Comparison of ENCODE assay signal across 14 mouse cellular contexts in the genomic region with DNA sequence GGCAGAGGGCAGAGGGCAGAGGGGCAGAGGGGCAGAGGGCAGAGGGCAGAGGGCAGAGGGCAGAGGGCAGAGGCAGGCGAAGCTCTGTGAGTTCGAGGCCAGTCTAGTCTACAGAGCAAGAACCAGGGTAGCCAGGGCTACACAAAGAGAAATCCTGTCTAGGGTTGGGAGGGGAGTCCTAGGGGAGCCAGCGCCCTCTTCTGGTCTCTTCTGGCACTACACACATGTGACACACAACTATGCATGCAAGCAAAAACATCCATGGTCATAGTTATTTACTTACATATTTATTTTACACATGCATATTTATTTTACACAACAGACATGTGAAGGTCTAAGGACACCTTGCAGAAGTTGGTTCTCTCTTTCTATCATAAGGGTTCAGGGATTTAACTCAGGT. TPM values are rescaled to one million over a fixed set of nuclear protein-coding genes. Genes with fewer than 3 reads are reported as not detected.
DNase-seq lines count a peak whose midpoint lies in the region; ATAC-seq and TF ChIP-seq lines count a peak whose summit lies in the region.
"Had no signal": no experiment of that assay in that cellular context is flagged by ENCODE, and none has a peak within 500 bp of the region (broad histone marks: within the 10 kb centered on the region; RNA-seq: fewer than 3 reads in every experiment).

No protein-coding gene starts in this region.

- 92% methylated on average over 3 of the region's 3 CpGs for WGBS in forebrain, postnatal 0 days
- 88% methylated on average over 3 of the region's 3 CpGs for WGBS in forebrain, embryonic 14.5 days
- WGBS in thymus, adult 2 months = 98% methylated on average over 3 of the region's 3 CpGs
- 87% methylated on average over 3 of the region's 3 CpGs for WGBS in stomach, postnatal 0 days

- ATAC-seq in forebrain, postnatal 0 days = no peak
- ATAC-seq in forebrain, embryonic 14.5 days = no peak
- no peak for ATAC-seq in stomach, postnatal 0 days (ENCODE audit: low FRiP score, low TSS enrichment)

- H3K36me3 ChIP-seq in forebrain, postnatal 0 days (ENCODE audit: insufficient read depth) = no peaks in the 10 kb centered on the region
- H3K36me3 ChIP-seq in forebrain, embryonic 14.5 days (ENCODE audit: control insufficient read depth, insufficient read depth, low read length) = 0 out of 2 replicates have a peak, but pooled peaks cover 9% of the 10 kb centered on the region
- no peaks in the 10 kb centered on the region for H3K36me3 ChIP-seq in thymus, adult 2 months (ENCODE audit: control insufficient read depth, insufficient read depth, low read length)
- H3K36me3 ChIP-seq in stomach, postnatal 0 days (ENCODE audit: control insufficient read depth, insufficient read depth, low read length) = no peaks in the 10 kb centered on the region

- DNase-seq in forebrain, postnatal 0 days = no peak
- DNase-seq in forebrain, embryonic 14.5 days (ENCODE audit: low spot score) = no peak
- no peak for DNase-seq in layer of hippocampus, adult 2 months (ENCODE audit: low spot score in 2 of 2)
- no peak for DNase-seq in layer of hippocampus, adult 18-20 months (ENCODE audit: low spot score in 2 of 2)
- peak; percentile 36 for DNase-seq in thymus, postnatal 14 days
- no peak for DNase-seq in thymus, adult 2 months
- DNase-seq in stomach, postnatal 0 days (ENCODE audit: low spot score) = no peak
- no peak for DNase-seq in layer of hippocampus, postnatal 25 days (ENCODE audit: extremely low spot score in 1 of 2, low spot score in 1 of 2)
- DNase-seq: adrenal gland, postnatal 14 days; kidney, adult 9 months had no signal

- peak; percentile 32; the same call in 1 of the 2 replicates for TF ChIP-seq CTCF in forebrain, postnatal 0 days (IDR thresholded peaks at IDR 0.05; ENCODE audit: low read depth)
- peak; percentile 22; the same call in 1 of the 2 replicates for TF ChIP-seq CTCF in layer of hippocampus, adult 2 months (conservative IDR thresholded peaks at IDR 0.05)
- TF ChIP-seq CTCF in thymus, adult 2 months (IDR thresholded peaks at IDR 0.05; ENCODE audit: borderline replicate concordance, control insufficient read depth, extremely low read depth, insufficient read depth, low read length, poor library complexity) = no peak
- peak; percentile 37 for TF ChIP-seq CTCF in stomach, postnatal 0 days (IDR thresholded peaks at IDR 0.05; ENCODE audit: low read depth)

- TF ChIP-seq POLR2A in thymus, adult 2 months (IDR thresholded peaks at IDR 0.05; ENCODE audit: control insufficient read depth, extremely low read depth, insufficient read depth, low read length, poor library complexity) = no peak

- no peak overlapping the region for H3K9ac ChIP-seq in forebrain, postnatal 0 days
- no peak overlapping the region for H3K9ac ChIP-seq in forebrain, embryonic 14.5 days (ENCODE audit: low read length)
- H3K9ac ChIP-seq in stomach, postnatal 0 days (ENCODE audit: low read length) = no peak overlapping the region
- H3K9ac ChIP-seq: heart, embryonic 13.5 days; limb, embryonic 15.5 days had no signal

- no peak overlapping the region for H3K4me2 ChIP-seq in forebrain, postnatal 0 days (ENCODE audit: low read depth)
- no peak overlapping the region for H3K4me2 ChIP-seq in forebrain, embryonic 14.5 days (ENCODE audit: low read length)
- H3K4me2 ChIP-seq in stomach, postnatal 0 days (replicated peaks; ENCODE audit: low read depth) = no peak overlapping the region
- H3K4me2 ChIP-seq: limb, embryonic 15.5 days had no signal

- no peaks in the 10 kb centered on the region for H3K27me3 ChIP-seq in forebrain, postnatal 0 days (ENCODE audit: insufficient read depth, low read length)
- H3K27me3 ChIP-seq in forebrain, embryonic 14.5 days (replicated peaks; ENCODE audit: control insufficient read depth, insufficient read depth, low read length) = no peaks in the 10 kb centered on the region
- no peaks in the 10 kb centered on the region for H3K27me3 ChIP-seq in thymus, adult 2 months (ENCODE audit: control insufficient read depth, insufficient read depth, low read length)
- no peaks in the 10 kb centered on the region for H3K27me3 ChIP-seq in stomach, postnatal 0 days (ENCODE audit: control insufficient read depth, insufficient read depth, low read length)
- H3K27me3 ChIP-seq: limb, embryonic 15.5 days had no signal

- no peaks in the 10 kb centered on the region for H3K9me3 ChIP-seq in forebrain, postnatal 0 days (ENCODE audit: low read length)
- H3K9me3 ChIP-seq in forebrain, embryonic 14.5 days (replicated peaks; ENCODE audit: control insufficient read depth, low read length) = no peaks in the 10 kb centered on the region
- H3K9me3 ChIP-seq in stomach, postnatal 0 days (ENCODE audit: control insufficient read depth, low read length) = no peaks in the 10 kb centered on the region
- H3K9me3 ChIP-seq: heart, embryonic 13.5 days; limb, embryonic 15.5 days had no signal

- H3K27ac ChIP-seq in forebrain, postnatal 0 days (ENCODE audit: low read depth, low read length) = no peak overlapping the region
- no peak overlapping the region for H3K27ac ChIP-seq in forebrain, embryonic 14.5 days (ENCODE audit: low read depth, low read length)
- no peak overlapping the region for H3K27ac ChIP-seq in layer of hippocampus, adult 2 months
- H3K27ac ChIP-seq in thymus, adult 2 months (ENCODE audit: control insufficient read depth, insufficient read depth, low read length) = no peak overlapping the region
- H3K27ac ChIP-seq in stomach, postnatal 0 days (replicated peaks) = no peak overlapping the region
- H3K27ac ChIP-seq: limb, embryonic 15.5 days had no signal

- no peak overlapping the region for H3K4me3 ChIP-seq in forebrain, postnatal 0 days (ENCODE audit: low read depth, low read length)
- no peak overlapping the region for H3K4me3 ChIP-seq in forebrain, embryonic 14.5 days (ENCODE audit: low read depth, low read length)
- H3K4me3 ChIP-seq in layer of hippocampus, adult 2 months = no peak overlapping the region
- H3K4me3 ChIP-seq in thymus, adult 2 months (ENCODE audit: control insufficient read depth, insufficient read depth, low read length) = no peak overlapping the region
- H3K4me3 ChIP-seq in stomach, postnatal 0 days (ENCODE audit: low read depth, low read length) = no peak overlapping the region
- H3K4me3 ChIP-seq: heart, embryonic 13.5 days; limb, embryonic 15.5 days had no signal

- no peak for TF ChIP-seq EP300 in stomach, postnatal 0 days (optimal IDR thresholded peaks at IDR 0.05)

- H3K4me1 ChIP-seq in forebrain, postnatal 0 days (ENCODE audit: insufficient read depth) = 0 out of 2 replicates have a peak, but pooled peaks cover 5% of the 10 kb centered on the region
- H3K4me1 ChIP-seq in forebrain, embryonic 14.5 days (ENCODE audit: control insufficient read depth, insufficient read depth, low read length) = peaks cover 21% of the 10 kb centered on the region
- peaks cover 38% of the 10 kb centered on the region for H3K4me1 ChIP-seq in thymus, adult 2 months (replicated peaks; ENCODE audit: control insufficient read depth, insufficient read depth, low read length)
- H3K4me1 ChIP-seq in stomach, postnatal 0 days (replicated peaks; ENCODE audit: control insufficient read depth, insufficient read depth) = 0 out of 2 replicates have a peak, but pooled peaks cover 2% of the 10 kb centered on the region

RNA-seq across cellular contexts. Expression of a gene that starts 5.5 kb away (rescaled TPM):
- 6.8 and 9.1 TPM in 2 replicates for total RNA-seq in forebrain, postnatal 0 days (2014; rRNA removed)
- 6.8 and 8.1 TPM in 2 replicates for polyA plus RNA-seq in forebrain, postnatal 0 days (2015; fragmentation: Nextera tagmentation; extraction: Ambion mirVana)
- polyA plus RNA-seq in forebrain, embryonic 14.5 days (2014; fragmentation: Nextera tagmentation; extraction: Ambion mirVana) = 10.0 and 10.2 TPM in 2 replicates
- total RNA-seq in layer of hippocampus, adult 2 months (2021) = 1 to 10 TPM; 2.1 to 2.4 TPM
- total RNA-seq in layer of hippocampus, adult 18-20 months (2021) = 1 to 10 TPM; 2.0 to 4.2 TPM
- 1.5 and 2.1 TPM in 2 replicates for polyA plus RNA-seq in thymus, adult 2 months (2012; rRNA removed)
- 2.8 and 3.2 TPM in 2 replicates for polyA plus RNA-seq in stomach, postnatal 0 days (2015; fragmentation: Nextera tagmentation; extraction: Ambion mirVana)
- total RNA-seq in layer of hippocampus, postnatal 25 days (2021) = 1 to 10 TPM; 2.3 to 2.8 TPM
- total RNA-seq: hematopoietic stem cell, adult 5-6 weeks; megakaryocyte-erythroid progenitor cell, adult 5-6 weeks had no signal

RNA-seq across cellular contexts. Expression of a gene that starts 12.4 kb away (rescaled TPM):
- not detected in 2 replicates for total RNA-seq in forebrain, postnatal 0 days (2014; rRNA removed)
- polyA plus RNA-seq in forebrain, postnatal 0 days (2015; fragmentation: Nextera tagmentation; extraction: Ambion mirVana) = 0.13 TPM in 1 of 2 replicates, not detected in the other
- 0.18 TPM in 1 of 2 replicates, not detected in the other for polyA plus RNA-seq in forebrain, embryonic 14.5 days (2014; fragmentation: Nextera tagmentation; extraction: Ambion mirVana)
- under 1 TPM in 1 of 2 experiments, not detected in 1; 0.18 TPM for total RNA-seq in layer of hippocampus, adult 2 months (2021)
- total RNA-seq in layer of hippocampus, adult 18-20 months (2021) = under 1 TPM in 1 of 2 experiments, not detected in 1; 0.33 TPM
- polyA plus RNA-seq in thymus, adult 2 months (2012; rRNA removed) = 1.5 and 2.1 TPM in 2 replicates
- polyA plus RNA-seq in stomach, postnatal 0 days (2015; fragmentation: Nextera tagmentation; extraction: Ambion mirVana) = 0.41 and 0.46 TPM in 2 replicates
- under 1 TPM; 0.25 to 0.33 TPM for total RNA-seq in layer of hippocampus, postnatal 25 days (2021)
- total RNA-seq: megakaryocyte-erythroid progenitor cell, adult 5-6 weeks had no signal

RNA-seq across cellular contexts. Expression of a gene that starts 40.0 kb away (rescaled TPM):
- total RNA-seq in forebrain, postnatal 0 days (2014; rRNA removed) = 3.2 and 3.3 TPM in 2 replicates
- polyA plus RNA-seq in forebrain, postnatal 0 days (2015; fragmentation: Nextera tagmentation; extraction: Ambion mirVana) = 2.4 and 2.8 TPM in 2 replicates
- polyA plus RNA-seq in forebrain, embryonic 14.5 days (2014; fragmentation: Nextera tagmentation; extraction: Ambion mirVana) = 0.85 and 0.93 TPM in 2 replicates
- 10 to 100 TPM; 11.5 to 12.8 TPM for total RNA-seq in layer of hippocampus, adult 2 months (2021)
- total RNA-seq in layer of hippocampus, adult 18-20 months (2021) = 10 to 100 TPM; 10.8 to 12.2 TPM
- 33.9 and 40.1 TPM in 2 replicates for polyA plus RNA-seq in thymus, adult 2 months (2012; rRNA removed)
- polyA plus RNA-seq in stomach, postnatal 0 days (2015; fragmentation: Nextera tagmentation; extraction: Ambion mirVana) = 3.5 TPM in 2 replicates
- 10 to 100 TPM; 12.7 to 13.1 TPM for total RNA-seq in layer of hippocampus, postnatal 25 days (2021)

RNA-seq across cellular contexts. Expression of a gene that starts 42.8 kb away (rescaled TPM):
- total RNA-seq in forebrain, postnatal 0 days (2014; rRNA removed) = 10.5 and 11.9 TPM in 2 replicates
- 17.4 and 19.4 TPM in 2 replicates for polyA plus RNA-seq in forebrain, postnatal 0 days (2015; fragmentation: Nextera tagmentation; extraction: Ambion mirVana)
- 14.9 and 15.2 TPM in 2 replicates for polyA plus RNA-seq in forebrain, embryonic 14.5 days (2014; fragmentation: Nextera tagmentation; extraction: Ambion mirVana)
- total RNA-seq in layer of hippocampus, adult 2 months (2021) = 10 to 100 TPM; 17.1 to 18.1 TPM
- 10 to 100 TPM; 14.6 to 15.7 TPM for total RNA-seq in layer of hippocampus, adult 18-20 months (2021)
- 7.5 and 8.2 TPM in 2 replicates for polyA plus RNA-seq in thymus, adult 2 months (2012; rRNA removed)
- 19.2 and 19.7 TPM in 2 replicates for polyA plus RNA-seq in stomach, postnatal 0 days (2015; fragmentation: Nextera tagmentation; extraction: Ambion mirVana)
- total RNA-seq in layer of hippocampus, postnatal 25 days (2021) = 10 to 100 TPM; 14.0 to 17.3 TPM
